Mouse (Mus musculus): ENCODE measurements around the gene Krt25.

- no peak for TF ChIP-seq POLR2A (IDR thresholded peaks at IDR 0.05; ENCODE audit: insufficient read depth, low read depth, low read length)
- TF ChIP-seq CTCF (IDR thresholded peaks at IDR 0.05; ENCODE audit: insufficient read depth, low read depth, low read length), result no peak
Observed at GRCm38 (mm10) chr11:99337866-99338265, 15.1 kb upstream of the Krt25 start, which contains the start of gene Krt26.

Data from olfactory bulb, adult 2 months (tissue).